Mouse (Mus musculus) gonadal fat pad, adult 2 months (tissue): ENCODE measurements around the gene P2rx2. TPM values are rescaled to one million over a fixed set of nuclear protein-coding genes. Genes with fewer than 3 reads are reported as not detected.

ENCODE experiments used
- DNase-seq: peaks from one replicate; pipeline ENCODE4 v3.0.0-alpha.2; 2012; ENCODE audit warnings: low read depth
- polyA plus RNA-seq: library from polyadenylated mRNA; depleted of rRNA; stranded (reverse); fragments of >200 nt; gene quantifications from 2 replicates; pipeline ENCODE4 v1.2.3, GENCODE M21; 2012; rRNA removed

Gene P2rx2
- polyA plus RNA-seq, result 62.2 and 62.9 TPM in 2 replicates

GRCm38 (mm10) chr5:110342648-110343284 lies at the start of gene P2rx2:
Gene P2rx2 (minus strand): TSS chr5:110343212.
- no peak for DNase-seq

- no peak for DNase-seq
These were observed 49.7 kb upstream of the P2rx2 start for GRCm38 (mm10) chr5:110392727-110393126.

DNA sequence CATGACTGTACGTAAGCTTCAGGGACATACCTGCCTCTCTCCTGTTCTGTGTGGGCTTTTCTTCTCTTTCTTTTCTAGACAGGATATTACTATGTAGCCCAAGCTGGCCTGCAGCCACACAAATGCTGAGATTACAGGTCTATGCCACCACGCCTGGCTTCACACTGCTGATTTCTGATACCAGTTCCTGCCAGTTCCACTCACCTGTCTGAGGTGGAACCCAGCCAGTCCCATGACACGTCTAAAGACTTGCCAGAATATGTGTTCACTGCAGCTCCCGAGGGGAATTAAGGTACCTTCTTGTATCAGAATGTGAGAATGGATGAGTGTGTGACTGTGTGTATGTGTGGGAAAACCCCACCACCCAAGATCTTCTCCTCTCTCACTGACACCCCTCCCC lies 47.6 kb upstream of the P2rx2 start:
- DNase-seq, result no peak

GRCm38 (mm10) chr5:110387332-110387731 lies 44.3 kb upstream of the P2rx2 start:
- no peak for DNase-seq

GRCm38 (mm10) chr5:110386371-110387330 lies 43.6 kb upstream of the P2rx2 start:
- no peak for DNase-seq

DNA sequence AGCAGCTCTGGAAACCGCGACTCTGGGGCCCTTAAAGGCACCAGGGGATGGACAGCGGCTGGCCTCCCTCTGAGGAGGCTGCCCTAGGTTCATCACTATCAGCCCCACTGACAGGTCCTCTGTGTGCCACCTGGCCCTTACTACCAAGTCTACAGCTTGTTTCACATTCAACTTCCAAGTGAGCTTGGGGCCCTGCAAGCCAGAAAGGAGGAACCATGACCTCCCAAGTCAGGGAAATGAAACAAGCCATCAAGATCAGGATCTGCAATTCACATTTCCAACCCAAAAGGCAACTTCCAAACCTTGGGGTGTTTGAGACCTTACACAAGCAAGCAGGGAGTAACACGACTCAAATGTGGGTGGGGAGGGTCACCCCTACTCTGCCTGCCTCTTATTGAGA lies 42.3 kb upstream of the P2rx2 start:
- DNase-seq, result no peak

DNA sequence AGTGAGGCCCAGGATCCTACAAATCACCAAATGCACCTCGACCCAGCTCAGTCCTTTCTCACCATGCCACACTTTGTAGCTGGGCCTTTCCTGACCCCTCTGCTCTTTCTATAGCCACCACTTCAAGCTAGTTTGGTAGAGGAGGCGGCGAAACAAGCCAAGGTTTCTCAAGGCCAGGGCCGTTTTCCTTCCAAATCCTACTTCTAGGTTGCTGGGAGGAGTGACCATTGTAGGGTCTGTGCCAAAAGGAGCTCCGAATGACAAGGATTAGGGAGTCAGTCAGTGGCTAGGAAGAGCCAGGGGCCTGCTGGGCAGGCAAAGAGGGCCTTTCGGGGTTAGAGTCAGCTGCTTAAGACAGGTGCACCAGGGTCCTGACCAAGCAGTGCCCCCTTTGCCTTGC lies 41.5 kb upstream of the P2rx2 start:
- no peak for DNase-seq

DNA sequence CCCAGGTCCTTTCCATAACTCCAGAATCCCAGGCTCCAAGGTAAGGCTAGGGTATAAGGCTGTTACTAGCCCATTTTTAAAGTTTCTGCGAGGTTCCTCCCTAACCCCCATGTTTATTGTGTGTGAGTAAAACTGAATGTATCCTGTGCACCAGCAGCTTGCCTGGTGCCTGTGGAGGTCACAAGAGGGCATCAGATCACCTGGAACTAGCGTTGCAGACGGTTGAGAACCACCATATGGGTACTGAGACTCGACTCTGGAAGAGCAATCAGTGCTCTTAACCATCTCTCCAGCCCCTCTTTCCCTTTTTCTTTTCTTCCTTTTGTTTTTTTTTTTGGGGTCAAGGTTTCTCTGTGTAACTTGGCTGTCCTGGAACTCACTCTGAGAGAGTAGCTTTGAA lies 36.8 kb upstream of the P2rx2 start:
- no peak for DNase-seq

DNA sequence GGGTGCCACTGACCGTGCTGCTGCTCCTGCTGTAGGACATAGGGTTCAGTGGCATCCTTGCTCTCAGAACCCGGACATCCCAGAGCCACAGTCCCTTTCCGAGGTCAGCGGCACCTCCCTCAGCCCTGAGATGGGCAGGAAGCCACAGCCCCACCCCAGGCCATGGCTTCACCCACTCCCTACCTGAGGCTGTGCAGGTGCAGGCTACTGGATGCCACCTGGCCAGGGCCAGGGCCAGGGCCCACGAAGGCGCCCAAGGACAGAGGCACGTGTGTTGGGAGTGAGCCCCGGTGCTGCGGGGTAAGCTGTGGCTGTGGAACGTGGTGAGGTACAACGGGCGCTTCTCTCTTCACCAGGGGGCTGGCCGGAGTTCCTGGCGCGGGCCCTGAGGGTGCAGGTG lies 36.1 kb upstream of the P2rx2 start:
- no peak for DNase-seq

- no peak for DNase-seq
These were observed 35.2 kb upstream of the P2rx2 start for GRCm38 (mm10) chr5:110378181-110378583.

DNA sequence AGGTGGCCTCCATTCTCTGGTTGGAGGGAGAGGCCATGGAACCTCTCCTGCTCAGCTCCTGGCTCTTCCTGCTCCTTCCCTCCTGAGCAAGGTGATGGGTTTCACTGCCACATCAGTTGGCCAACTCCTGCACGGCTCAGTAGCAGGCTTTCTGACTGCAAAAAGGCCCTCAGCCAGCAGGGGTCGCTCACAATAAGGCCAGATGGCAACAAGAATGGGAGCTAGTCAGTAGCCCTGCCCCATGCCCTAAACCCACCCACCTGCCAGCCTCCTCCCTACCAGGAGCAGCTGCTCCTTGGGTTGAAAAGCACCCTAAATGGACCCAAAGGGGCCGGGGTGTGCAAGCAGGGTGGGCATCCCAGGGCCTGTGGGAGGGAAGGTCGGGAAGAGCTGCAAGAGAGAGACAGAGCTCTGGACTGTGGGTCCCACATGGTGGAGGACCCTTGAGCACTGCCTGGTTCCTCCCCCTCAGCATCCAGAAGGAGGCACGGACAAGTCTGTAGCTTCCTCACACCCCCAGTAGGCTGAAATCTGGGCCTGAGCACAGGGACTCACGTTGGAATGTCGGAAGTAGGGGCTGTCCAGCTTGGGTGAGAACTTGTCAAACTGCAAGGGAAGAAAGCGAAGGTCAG lies 33.9 kb upstream of the P2rx2 start:
- DNase-seq, result no peak

GRCm38 (mm10) chr5:110363822-110364545 lies 21.0 kb upstream of the P2rx2 start:
- DNase-seq, result no peak

GRCm38 (mm10) chr5:110363179-110363821 lies 20.3 kb upstream of the P2rx2 start:
- no peak for DNase-seq

DNA sequence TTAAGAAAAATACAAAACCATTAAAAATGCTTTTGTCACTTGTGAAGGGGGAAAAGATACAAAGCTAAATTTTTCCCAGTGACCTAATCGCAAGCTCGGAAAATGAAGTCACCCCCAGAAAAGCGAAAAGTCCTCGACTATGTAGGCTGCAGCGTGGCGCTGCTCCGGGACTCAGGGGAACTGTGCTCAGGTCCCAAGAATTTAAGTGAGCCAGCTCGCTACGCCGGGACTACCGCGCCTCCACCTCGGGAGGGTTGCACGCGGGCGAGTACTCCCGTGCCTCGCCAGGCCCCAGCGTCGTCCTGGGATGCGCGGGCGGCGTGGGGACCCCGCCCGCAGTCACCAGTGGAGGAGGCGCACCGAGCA lies 19.8 kb upstream of the P2rx2 start:
- no peak for DNase-seq

- no peak for DNase-seq
These were observed 18.5 kb upstream of the P2rx2 start for GRCm38 (mm10) chr5:110361465-110361864.

DNA sequence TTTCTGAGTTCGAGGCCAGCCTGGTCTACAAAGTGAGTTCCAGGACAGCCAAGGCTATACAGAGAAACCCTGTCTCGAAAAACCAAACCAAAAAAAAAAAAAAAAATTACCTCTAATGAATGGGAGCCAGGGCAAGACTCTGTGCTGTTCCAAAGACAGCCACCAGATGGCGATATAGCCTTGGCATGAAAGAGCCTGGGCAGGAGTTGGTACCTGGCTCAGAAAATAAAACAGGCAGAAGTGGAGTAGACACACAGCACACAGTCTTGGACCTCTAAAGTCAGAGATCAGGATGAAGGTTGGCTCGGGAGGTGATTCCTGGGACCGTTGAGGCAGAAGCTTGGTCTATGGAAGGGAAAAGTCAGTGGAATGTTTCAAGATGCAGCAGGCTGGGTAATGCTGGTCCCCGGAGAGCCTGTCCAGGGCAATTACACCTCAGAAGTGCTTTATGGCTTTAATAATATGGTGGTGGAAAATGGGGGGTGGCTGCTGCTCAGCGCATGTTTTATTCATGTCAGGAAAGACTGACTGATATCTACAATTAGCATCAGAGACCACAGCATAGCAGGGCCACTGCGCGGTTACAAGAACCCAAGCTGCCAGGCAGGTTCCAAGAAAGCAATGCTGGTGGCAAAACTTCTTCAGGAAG lies 14.6 kb upstream of the P2rx2 start:
- no peak for DNase-seq

DNA sequence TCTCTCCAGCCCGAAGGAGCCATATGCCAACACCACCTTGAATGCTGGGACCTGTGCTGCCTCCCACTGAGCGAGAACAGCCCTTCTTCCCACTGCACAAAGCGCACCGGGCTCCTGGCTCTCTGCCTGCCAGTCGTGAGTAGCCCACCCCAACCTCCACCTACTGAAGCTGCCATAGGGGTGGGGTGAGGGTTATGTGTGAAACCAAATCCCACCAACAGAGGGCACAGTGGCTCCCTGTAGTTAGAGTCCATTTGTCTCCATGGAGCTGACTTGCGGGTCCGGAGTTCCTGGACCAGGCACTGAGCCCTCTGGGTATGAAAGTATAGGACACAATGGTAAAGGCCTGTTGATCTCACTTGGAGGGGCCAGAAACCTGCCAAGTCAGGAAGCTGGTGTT lies 11.7 kb upstream of the P2rx2 start:
- DNase-seq, result no peak

DNA sequence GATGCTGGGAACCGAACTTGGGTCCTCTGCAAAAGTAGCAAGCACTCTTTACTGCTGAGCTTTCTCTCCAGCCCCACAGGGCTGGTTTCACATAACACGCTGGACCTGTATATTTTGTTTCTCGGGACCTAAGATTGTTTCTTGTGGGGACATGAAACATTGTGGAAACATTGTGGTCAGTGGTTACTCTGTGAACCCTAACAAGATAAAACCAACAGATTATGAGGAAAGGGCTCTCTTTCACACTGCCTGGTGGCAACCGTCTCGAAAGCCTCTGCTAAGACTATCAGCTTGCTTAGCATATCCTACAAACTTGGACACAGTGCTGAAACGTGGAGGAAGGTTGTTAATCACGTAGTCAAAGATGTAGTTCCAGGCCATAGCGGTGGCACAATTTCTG lies 4.0 kb upstream of the P2rx2 start:
- DNase-seq, result no peak

- DNase-seq, result no peak
These were observed 2.5 kb upstream of the P2rx2 start for GRCm38 (mm10) chr5:110345553-110345952.

- DNase-seq, result no peak
These were observed 1.5 kb upstream of the P2rx2 start, which contains the start of gene Lrcol1 for GRCm38 (mm10) chr5:110344524-110344923. Gene Lrcol1 (plus strand): TSS chr5:110344730.

GRCm38 (mm10) chr5:110338792-110339191 lies 4.2 kb downstream of the P2rx2 start:
- no peak for DNase-seq
